Mouse (Mus musculus) intestine, postnatal 0 days (tissue): ENCODE data around the gene Sobp. TPM values are rescaled to one million over a fixed set of nuclear protein-coding genes. Genes with fewer than 3 reads are reported as not detected.

Experiments used
- ATAC-seq: fragments of 200-750 bp; cut with Nextera tagmentation; 2 replicates; pipeline ENCODE4 v1.8.0; 2017; ENCODE audit warnings: mild to moderate bottlenecking, moderate TSS enrichment, moderate library complexity
- H3K27ac ChIP-seq: fragments of 300-500 bp; sonication (generic); 2 replicates; pipeline ENCODE4 v1.5.1; 2014; ENCODE audit warnings: mild to moderate bottlenecking, low read depth, low read length, moderate library complexity
- H3K27me3 ChIP-seq: fragments of 300-500 bp; sonication (generic); replicated peaks from 2 replicates; pipeline ENCODE4 v1.6.1; 2014; ENCODE audit warnings: low read length, mixed read lengths; ENCODE audit not compliant: control insufficient read depth, insufficient read depth
- H3K36me3 ChIP-seq: fragments of 300-500 bp; sonication (generic); 2 replicates; pipeline ENCODE4 v1.6.1; 2014; ENCODE audit warnings: mild to moderate bottlenecking, moderate library complexity; ENCODE audit not compliant: control insufficient read depth, insufficient read depth
- H3K4me1 ChIP-seq: fragments of 300-500 bp; sonication (generic); replicated peaks from 2 replicates; pipeline ENCODE4 v1.6.1; 2014; ENCODE audit warnings: antibody characterized with exemption, low read length, mixed read lengths; ENCODE audit not compliant: control insufficient read depth, insufficient read depth
- H3K4me2 ChIP-seq: fragments of 300-500 bp; sonication (generic); replicated peaks from 2 replicates; pipeline ENCODE4 v1.6.1; 2014; ENCODE audit warnings: low read depth, mild to moderate bottlenecking, moderate library complexity
- H3K4me3 ChIP-seq: fragments of 300-500 bp; sonication (generic); 2 replicates; pipeline ENCODE4 v1.5.1; 2014; ENCODE audit warnings: low read depth, low read length
- H3K9ac ChIP-seq: fragments of 300-500 bp; sonication (generic); 2 replicates; pipeline ENCODE4 v1.6.1; 2014; ENCODE audit warnings: mild to moderate bottlenecking, low read depth, low read length
- H3K9me3 ChIP-seq: fragments of 300-500 bp; sonication (generic); 2 replicates; pipeline ENCODE4 v1.6.1; 2016; ENCODE audit warnings: mixed run types; ENCODE audit not compliant: control insufficient read depth
- CTCF ChIP-seq: sonication (generic); IDR thresholded peaks from 2 replicates; pipeline ENCODE4 v1.5.1; 2016; ENCODE audit warnings: low read depth, mild to moderate bottlenecking, control low read depth, antibody characterized with exemption, moderate library complexity
- WGBS: fragments of 180-500 bp; shearing (Covaris S2); extraction: QIAGEN DNeasy Blood & Tissue Kit; methylation state at CpG from one replicate; pipeline ENCODE4 v1.1.7; 2014; 5-methylcytosine and 5-hydroxymethylcytosine counted together
- polyA plus RNA-seq: library from polyadenylated mRNA; unstranded; fragments of >200 nt; fragmentation: Nextera tagmentation; extraction: Ambion mirVana; gene quantifications from 2 replicates; pipeline ENCODE4 v1.2.1, GENCODE M21; 2015

Sobp gene
- polyA plus RNA-seq, 1 experiment from 2014 or later, result 0.99 TPM

- Histone ChIP-seq H3K27ac (no peak overlapping the region), H3K4me3 (no peak overlapping the region), H3K4me2 (no peak overlapping the region), H3K36me3 (no peaks in the 10 kb centered on the region), H3K9ac (no peak overlapping the region), H3K4me1 (no peaks in the 10 kb centered on the region), H3K27me3 (no peaks in the 10 kb centered on the region), H3K9me3 (no peaks in the 10 kb centered on the region)
- ATAC-seq, result no peak
- no peak for TF ChIP-seq CTCF
- 70% methylated on average over 2 of the region's 2 CpGs for WGBS
Observed at GRCm38 (mm10) chr10:43087421-43087820, 86.9 kb downstream of the Sobp start.

GRCm38 (mm10) chr10:43086888-43087287 is 87.4 kb downstream of the Sobp start:
- no peaks in the 10 kb centered on the region for H3K36me3 ChIP-seq
- H3K4me3 ChIP-seq, result no peak overlapping the region
- H3K27ac ChIP-seq, result no peak overlapping the region
- no peak for ATAC-seq
- WGBS, result 59% methylated on average over 6 of the region's 6 CpGs
- H3K9ac ChIP-seq, result no peak overlapping the region
- TF ChIP-seq CTCF, result no peak
- H3K9me3 ChIP-seq, result no peaks in the 10 kb centered on the region
- H3K27me3 ChIP-seq, result no peaks in the 10 kb centered on the region
- no peak overlapping the region for H3K4me2 ChIP-seq
- no peaks in the 10 kb centered on the region for H3K4me1 ChIP-seq

GRCm38 (mm10) chr10:43084087-43084366 is 90.3 kb downstream of the Sobp start:
- no peak overlapping the region for H3K4me3 ChIP-seq
- ATAC-seq, result no peak
- no peaks in the 10 kb centered on the region for H3K36me3 ChIP-seq
- no peaks in the 10 kb centered on the region for H3K27me3 ChIP-seq
- TF ChIP-seq CTCF, result no peak
- no peak overlapping the region for H3K9ac ChIP-seq
- H3K27ac ChIP-seq, result no peak overlapping the region
- H3K4me1 ChIP-seq, result no peaks in the 10 kb centered on the region
- WGBS, result 59% methylated on average over 6 of the region's 6 CpGs
- H3K4me2 ChIP-seq, result no peak overlapping the region
- H3K9me3 ChIP-seq, result no peaks in the 10 kb centered on the region

DNA sequence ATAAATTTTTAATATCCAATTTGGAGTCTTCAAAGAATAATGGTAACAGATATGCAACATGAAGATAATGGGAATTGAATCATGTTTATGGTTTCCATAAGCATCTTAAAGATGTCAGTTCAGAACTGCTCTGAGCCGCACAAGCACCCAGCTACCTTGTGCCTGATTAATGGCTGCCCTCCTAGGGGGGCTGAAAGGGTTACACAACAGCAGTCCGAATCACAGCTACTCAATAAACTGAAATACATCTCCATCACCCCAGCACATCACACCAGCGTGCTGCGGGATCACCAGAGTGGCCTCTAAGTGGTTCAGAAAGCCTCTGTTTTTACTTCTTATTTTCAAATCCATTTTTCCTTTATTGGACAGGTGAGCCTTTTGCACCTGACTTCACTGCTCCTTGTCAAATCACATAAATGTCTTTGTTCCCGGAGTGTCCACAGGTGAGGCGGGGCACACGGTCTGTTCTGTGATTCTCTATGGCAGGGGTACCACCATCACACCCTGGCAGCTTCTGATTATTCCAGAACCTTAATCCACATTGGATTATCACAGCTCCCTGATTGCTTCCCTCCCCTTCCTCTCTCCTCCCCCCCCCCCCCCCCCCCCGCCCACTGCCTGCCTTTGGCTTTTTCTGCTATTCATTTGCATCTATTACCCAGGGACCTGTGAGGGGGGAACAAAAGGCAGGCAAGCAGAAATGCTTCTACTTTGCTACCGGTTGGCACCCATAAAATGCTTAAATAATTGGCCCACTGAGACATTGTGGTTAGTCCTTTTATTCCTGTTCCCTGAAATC is 90.8 kb downstream of the Sobp start:
- Histone ChIP-seq H3K27me3 (no peaks in the 10 kb centered on the region), H3K27ac (no peak overlapping the region), H3K4me2 (no peak overlapping the region), H3K4me3 (no peak overlapping the region), H3K36me3 (no peaks in the 10 kb centered on the region), H3K9me3 (no peaks in the 10 kb centered on the region), H3K4me1 (no peaks in the 10 kb centered on the region), H3K9ac (no peak overlapping the region)
- WGBS, result 64% methylated on average over 9 of the region's 9 CpGs
- no peak for TF ChIP-seq CTCF
- ATAC-seq, result no peak

DNA sequence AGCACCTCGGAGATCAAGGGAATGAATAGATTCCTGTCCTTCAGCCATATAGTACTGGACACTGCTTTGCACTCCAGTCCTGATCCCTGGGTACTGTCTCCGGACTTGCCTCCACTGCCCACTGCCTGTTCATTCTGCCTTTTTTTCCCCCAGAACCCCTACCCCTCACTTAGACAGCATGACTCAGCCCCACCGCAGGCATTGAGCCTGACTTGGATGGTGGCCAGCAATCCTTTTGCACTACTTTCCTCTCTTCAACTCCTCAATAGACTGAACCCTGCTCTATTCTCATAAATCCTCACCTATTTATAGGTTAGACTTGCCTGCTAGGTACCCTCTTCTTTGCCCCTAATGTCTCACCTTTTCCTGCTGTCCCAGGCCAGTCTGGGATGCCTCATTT is 93.0 kb downstream of the Sobp start:
- no peaks in the 10 kb centered on the region for H3K36me3 ChIP-seq
- WGBS, result 85% methylated on average over 3 of the region's 3 CpGs
- no peaks in the 10 kb centered on the region for H3K4me1 ChIP-seq
- H3K4me2 ChIP-seq, result no peak overlapping the region
- no peak overlapping the region for H3K4me3 ChIP-seq
- TF ChIP-seq CTCF, result no peak
- no peak overlapping the region for H3K27ac ChIP-seq
- no peaks in the 10 kb centered on the region for H3K9me3 ChIP-seq
- ATAC-seq, result no peak
- no peaks in the 10 kb centered on the region for H3K27me3 ChIP-seq
- no peak overlapping the region for H3K9ac ChIP-seq

- Histone ChIP-seq H3K9ac (no peak overlapping the region), H3K27ac (no peak overlapping the region), H3K36me3 (no peaks in the 10 kb centered on the region), H3K9me3 (no peaks in the 10 kb centered on the region), H3K4me1 (no peaks in the 10 kb centered on the region), H3K4me2 (no peak overlapping the region), H3K4me3 (no peak overlapping the region), H3K27me3 (no peaks in the 10 kb centered on the region)
- ATAC-seq, result no peak
- no peak for TF ChIP-seq CTCF
- WGBS, result 63% methylated on average over 13 of the region's 13 CpGs
Observed at GRCm38 (mm10) chr10:43075535-43076152, 98.7 kb downstream of the Sobp start.
